Mouse (Mus musculus): Measurements from ENCODE around the gene Glis2.
A peak's percentile ranks its signal among the peaks of the same experiment; 100 is the strongest.

The Glis2 gene

GRCm38 (mm10) chr16:4593971-4594813 is at the start of gene Glis2:
Glis2 (plus strand) TSS chr16:4594713.
- DNase-seq (ENCODE audit: low read depth, low spot score), result peak; percentile 84

DNA sequence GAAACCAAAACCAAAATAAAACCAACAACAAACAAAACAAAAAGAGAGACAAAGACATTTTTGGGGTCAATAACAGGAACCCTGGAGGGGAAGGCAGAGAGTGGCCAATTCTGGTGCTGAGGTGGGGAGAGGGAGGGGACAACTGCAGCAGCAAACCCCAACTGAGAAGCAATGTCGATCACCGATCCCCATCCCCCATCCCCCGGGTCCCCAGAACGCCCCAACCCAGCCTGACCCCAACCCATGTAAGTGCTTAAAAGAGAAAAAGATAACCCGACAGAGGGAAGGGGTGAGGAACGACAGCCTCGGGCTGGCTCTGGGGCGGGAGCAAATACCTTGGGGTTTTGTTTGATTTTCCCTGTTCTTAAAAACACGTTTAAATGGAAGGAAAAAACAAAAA is 49.7 kb upstream of the Glis2 start:
- no peak for DNase-seq (ENCODE audit: low read depth, low spot score)

GRCm38 (mm10) chr16:4546838-4547237 is 47.7 kb upstream of the Glis2 start:
- no peak for DNase-seq (ENCODE audit: low read depth, low spot score)

GRCm38 (mm10) chr16:4547611-4548010 is 46.9 kb upstream of the Glis2 start:
- no peak for DNase-seq (ENCODE audit: low read depth, low spot score)

- DNase-seq (ENCODE audit: low read depth, low spot score), result peak; percentile 63
Observed at GRCm38 (mm10) chr16:4548953-4549688, 45.4 kb upstream of the Glis2 start.

- DNase-seq (ENCODE audit: low read depth, low spot score), result peak; percentile 89
Observed at GRCm38 (mm10) chr16:4551056-4551455, 43.5 kb upstream of the Glis2 start.

- no peak for DNase-seq (ENCODE audit: low read depth, low spot score)
Observed at GRCm38 (mm10) chr16:4551885-4552284, 42.6 kb upstream of the Glis2 start.

DNA sequence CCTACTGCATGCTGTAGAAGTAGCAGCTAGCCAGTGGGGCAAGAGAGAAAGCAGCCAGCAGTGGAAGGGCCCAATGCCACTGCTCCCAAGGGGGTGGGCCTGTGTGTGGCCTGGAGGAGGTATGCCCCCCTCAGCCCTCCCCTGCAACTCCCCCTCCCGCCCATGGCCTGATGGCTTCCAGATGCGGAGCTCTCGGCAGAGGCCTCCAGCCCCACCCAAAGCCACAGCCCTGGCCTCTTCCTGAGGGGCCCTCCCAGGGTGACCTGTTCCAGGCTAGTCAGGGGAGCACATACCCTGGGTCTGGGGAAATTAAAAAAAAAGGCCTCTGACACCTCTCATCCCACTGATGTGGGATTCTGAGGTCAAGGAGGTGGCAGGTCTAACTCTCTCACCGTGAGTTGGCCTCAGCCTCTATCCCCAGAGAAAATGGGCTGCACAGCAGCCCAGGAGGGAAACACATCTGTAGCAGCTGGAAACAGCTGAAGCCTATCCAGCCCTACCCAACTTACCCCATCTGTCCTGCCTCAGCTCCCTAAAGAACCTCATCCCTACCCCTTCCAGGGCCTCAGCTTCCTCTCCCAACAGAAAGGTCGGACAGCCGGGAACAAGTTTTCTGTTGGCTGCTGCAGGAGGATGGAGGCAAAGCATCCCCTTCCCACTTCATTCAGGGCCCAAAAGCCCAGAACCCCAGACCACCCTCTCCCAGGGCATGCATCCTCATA is 41.5 kb upstream of the Glis2 start:
- DNase-seq (ENCODE audit: low read depth, low spot score), result no peak

DNA sequence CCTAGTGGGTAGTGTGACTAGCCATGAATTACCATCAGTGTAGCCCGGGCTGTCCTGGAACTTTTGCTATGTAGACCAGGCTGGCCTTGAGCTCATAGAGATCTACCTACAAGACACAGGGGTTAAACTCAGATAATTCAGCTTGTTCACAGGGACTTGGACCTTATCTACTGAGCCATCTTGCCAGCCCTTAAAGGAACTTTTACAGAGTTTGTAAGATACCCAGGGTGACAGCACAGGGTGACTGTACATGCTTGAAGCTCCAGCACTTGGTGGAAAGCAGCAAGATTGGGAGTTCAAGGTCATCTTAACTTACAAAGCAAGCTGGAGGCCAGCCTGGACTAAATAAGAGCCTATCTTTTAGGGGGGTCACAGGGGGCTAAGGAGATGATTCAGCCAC is 39.0 kb upstream of the Glis2 start:
- no peak for DNase-seq (ENCODE audit: low read depth, low spot score)

- DNase-seq (ENCODE audit: low read depth, low spot score), result no peak
Observed at GRCm38 (mm10) chr16:4557085-4557484, 37.4 kb upstream of the Glis2 start.

- peak; percentile 58 for DNase-seq (ENCODE audit: low read depth, low spot score)
Observed at GRCm38 (mm10) chr16:4557949-4558348, 36.6 kb upstream of the Glis2 start.

DNA sequence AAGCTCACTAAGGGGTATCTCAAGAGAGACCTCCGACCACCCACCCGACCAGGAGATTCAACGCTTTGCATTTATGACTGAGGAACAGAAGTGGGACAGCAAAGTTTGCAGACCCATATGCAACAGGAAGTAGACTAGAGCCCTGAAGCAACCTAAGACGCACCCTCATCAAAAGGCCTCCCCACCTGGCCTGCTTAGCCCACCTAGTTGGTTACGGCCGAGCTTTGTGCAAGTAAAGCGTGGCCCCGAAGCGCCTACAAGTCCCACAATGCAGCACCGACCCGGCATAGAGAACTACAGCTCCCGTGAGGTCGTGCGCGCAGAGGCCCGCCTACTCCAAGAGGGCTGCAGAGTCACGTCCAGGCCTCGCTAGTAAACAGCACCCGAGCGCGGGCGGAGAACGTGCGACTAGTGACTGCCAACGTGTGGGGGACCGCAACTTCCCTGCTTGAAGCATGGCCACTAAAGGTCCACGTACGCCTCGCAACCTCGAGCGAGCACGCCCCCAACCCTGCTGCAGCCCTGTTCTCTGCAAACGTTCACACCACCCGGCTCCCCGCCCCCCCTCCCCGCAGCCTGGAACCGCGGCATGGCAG is 36.0 kb upstream of the Glis2 start:
- peak; percentile 96 for DNase-seq (ENCODE audit: low read depth, low spot score)

- DNase-seq (ENCODE audit: low read depth, low spot score), result peak; percentile 42
Observed at GRCm38 (mm10) chr16:4558980-4559631, 35.4 kb upstream of the Glis2 start.

GRCm38 (mm10) chr16:4559715-4560144 is 34.8 kb upstream of the Glis2 start, which contains the start of gene Tfap4:
Tfap4 (minus strand) TSS chr16:4559854.
- peak; percentile 95 for DNase-seq (ENCODE audit: low read depth, low spot score)

DNA sequence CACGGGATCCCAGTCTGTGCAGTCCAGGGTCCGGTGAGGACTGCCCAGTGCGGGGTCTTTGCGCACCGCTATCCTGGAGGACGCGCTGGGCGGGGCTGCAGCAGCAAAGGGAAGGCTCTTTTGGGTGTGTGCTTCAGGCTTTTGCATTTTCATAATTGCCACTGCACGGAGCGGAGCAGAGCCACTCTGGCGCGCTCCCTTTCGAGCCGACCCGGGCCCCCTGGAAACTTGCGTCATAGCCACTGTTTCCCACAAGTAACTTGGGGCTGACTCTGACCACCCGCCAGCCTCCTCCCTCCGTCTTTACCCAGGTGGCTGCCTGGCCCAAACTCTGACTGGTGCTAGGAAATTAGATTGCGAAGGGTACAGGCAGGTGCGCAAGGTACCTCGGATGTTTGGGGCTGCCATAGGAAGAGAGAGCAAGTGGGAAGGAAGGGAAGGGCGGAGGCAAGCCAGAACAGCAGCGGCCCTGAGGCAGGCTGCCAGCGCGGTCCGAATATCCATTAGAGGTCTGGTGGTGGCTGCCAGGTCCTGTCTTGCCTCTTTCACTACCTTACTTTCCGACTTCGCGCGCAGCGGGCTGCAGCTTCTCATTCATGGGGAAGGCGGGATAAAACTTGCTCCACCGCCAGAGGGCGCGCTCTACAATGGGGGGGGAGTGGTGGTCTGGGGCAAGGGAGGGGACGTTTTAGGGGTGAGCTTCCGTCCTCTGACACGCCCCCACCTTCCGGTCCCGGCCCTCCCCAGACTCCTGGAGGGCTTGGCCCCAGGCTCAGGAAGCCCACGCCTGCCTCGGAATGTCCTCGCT is 34.2 kb upstream of the Glis2 start:
- peak; percentile 94 for DNase-seq (ENCODE audit: low read depth, low spot score)

DNA sequence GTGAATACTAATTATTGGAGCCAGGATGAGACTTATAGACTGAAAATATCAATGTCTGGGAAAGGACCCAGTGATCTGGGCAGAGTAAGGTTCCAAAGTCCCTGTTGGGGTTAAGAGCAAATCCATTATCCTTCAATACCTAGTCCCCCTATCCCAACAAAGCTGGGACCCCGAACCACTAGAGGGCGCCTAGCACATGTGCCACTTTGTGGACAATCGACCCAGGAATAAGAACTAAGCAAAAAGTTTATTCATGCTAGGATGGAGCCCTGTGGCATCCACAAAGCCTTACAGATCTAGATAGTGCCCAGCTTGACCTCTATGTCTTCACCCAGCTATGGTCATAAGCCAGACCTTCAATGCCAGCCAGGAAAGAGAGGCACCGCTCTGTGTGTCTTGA is 26.6 kb upstream of the Glis2 start:
- peak; percentile 87 for DNase-seq (ENCODE audit: low read depth, low spot score)

DNA sequence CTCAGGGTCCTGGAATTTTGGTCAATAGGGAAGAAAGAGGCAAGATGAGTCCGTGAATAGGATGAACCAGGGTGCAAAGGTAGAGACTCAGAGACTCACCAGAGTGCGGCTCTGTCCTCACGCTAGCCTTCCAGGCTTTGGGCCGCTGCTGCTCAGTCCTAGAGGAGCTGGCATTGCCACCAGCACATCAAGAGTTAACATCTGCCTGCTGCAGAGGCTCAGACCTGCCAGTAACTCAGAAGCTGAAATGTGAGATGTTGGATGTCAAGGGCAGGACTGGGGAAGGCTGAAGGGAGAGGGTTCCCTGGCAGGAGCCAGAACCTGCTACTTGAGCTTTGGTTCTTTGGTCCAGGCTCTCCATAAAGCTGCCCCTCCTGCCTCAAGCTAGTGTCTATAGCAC is 23.8 kb upstream of the Glis2 start:
- no peak for DNase-seq (ENCODE audit: low read depth, low spot score)

DNA sequence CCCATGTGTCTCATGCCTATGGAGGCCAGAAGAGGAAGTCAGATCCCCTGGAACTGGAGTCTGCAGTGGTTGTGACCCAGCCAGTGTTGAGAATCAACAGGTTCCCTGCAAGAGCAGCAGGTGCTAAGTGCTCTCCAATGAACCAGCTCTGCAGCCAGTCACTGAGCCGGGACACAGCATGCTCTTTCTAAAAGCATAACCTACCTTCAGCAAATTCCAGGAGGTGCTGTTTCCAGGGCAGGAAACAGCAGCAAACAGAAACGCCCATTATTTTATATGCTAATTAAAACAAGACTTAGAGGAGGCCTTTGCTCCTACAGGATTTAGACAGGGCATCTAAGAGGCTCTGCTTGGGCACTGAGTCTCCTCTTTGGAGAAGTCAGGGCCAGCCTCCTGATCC is 18.5 kb upstream of the Glis2 start:
- peak; percentile 62 for DNase-seq (ENCODE audit: low read depth, low spot score)

DNA sequence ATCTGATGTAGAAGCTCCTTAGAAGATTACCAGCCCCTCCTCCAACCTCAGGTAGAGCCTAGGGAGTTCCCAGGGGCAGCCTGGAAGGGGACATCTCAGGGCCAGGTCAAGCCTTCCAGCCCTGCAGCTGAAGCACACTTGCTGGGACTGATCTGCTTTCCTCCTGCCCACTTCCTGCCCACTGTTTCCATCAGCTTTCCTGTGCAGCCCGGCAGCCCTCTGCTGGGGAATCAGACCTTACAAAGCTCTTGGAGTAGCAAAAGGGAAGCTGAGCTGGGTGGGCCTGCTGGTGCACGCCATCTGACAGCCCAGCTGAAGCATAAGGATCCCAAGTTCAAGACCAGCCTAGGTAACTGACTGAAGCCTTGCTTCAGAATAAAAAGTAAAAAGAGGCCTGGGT is 17.6 kb upstream of the Glis2 start:
- no peak for DNase-seq (ENCODE audit: low read depth, low spot score)

- no peak for DNase-seq (ENCODE audit: low read depth, low spot score)
Observed at GRCm38 (mm10) chr16:4578630-4579029, 15.9 kb upstream of the Glis2 start.

Data from ES-CJ7 (cell line).